Mouse (Mus musculus) retina, postnatal 1 day (tissue): Measurements from ENCODE around the gene Rem1.

Experiments
- DNase-seq: peaks from one replicate; pipeline ENCODE4 v3.0.0-alpha.2; 2012

The Rem1 gene

GRCm38 (mm10) chr2:152678925-152679324 is 52.2 kb downstream of the Rem1 start:
- no peak for DNase-seq

GRCm38 (mm10) chr2:152679701-152680355 is 53.1 kb downstream of the Rem1 start:
- DNase-seq = no peak

- no peak for DNase-seq
Observed at GRCm38 (mm10) chr2:152683086-152683485, 56.3 kb downstream of the Rem1 start.
